Mouse (Mus musculus): ENCODE results near the gene Cebpa.

The Cebpa gene

GRCm38 (mm10) chr7:35146269-35146668 lies 27.2 kb downstream of the Cebpa start:
- DNase-seq (ENCODE audit: extremely low spot score): no peak

GRCm38 (mm10) chr7:35149616-35150433 lies 30.7 kb downstream of the Cebpa start:
- DNase-seq (ENCODE audit: extremely low spot score): no peak

DNA sequence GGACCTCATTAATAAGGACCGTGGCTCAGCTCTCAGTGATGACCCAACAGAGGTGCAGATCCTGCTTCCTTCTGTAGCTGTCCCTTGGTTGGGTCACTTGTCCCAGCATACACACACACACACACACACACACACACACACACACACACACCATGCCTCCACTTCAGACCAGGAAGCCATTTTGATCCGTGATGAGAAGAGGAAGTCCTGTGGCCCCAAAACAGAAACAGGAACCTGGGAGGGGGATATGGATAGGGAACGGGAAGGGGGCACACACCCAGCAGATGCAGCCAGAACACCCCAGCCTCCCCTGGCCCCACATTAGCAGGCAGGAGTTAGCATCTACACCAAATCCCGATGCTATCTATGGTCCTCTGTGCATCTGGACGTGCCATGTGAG lies 31.8 kb downstream of the Cebpa start:
- DNase-seq (ENCODE audit: extremely low spot score): no peak

DNA sequence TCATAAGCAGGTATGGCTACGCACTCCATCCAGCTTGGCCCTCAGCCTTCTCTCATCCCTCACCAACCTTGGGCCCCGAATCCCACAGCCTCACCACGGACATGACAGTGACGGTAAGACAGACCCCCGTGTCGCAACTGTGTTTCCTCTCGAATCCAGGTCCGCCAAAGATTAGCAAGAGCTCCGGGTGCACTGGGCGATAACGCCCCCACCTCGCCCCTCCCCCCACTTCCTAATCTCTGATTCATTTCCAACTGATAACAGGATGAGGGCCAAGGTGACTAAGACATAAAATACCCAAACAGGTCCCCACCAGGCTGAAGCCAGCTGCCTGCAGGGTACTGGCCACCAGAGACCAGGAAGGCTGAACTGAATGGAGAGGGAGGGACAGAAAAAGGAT lies 35.4 kb downstream of the Cebpa start:
- DNase-seq (ENCODE audit: extremely low spot score): no peak

DNA sequence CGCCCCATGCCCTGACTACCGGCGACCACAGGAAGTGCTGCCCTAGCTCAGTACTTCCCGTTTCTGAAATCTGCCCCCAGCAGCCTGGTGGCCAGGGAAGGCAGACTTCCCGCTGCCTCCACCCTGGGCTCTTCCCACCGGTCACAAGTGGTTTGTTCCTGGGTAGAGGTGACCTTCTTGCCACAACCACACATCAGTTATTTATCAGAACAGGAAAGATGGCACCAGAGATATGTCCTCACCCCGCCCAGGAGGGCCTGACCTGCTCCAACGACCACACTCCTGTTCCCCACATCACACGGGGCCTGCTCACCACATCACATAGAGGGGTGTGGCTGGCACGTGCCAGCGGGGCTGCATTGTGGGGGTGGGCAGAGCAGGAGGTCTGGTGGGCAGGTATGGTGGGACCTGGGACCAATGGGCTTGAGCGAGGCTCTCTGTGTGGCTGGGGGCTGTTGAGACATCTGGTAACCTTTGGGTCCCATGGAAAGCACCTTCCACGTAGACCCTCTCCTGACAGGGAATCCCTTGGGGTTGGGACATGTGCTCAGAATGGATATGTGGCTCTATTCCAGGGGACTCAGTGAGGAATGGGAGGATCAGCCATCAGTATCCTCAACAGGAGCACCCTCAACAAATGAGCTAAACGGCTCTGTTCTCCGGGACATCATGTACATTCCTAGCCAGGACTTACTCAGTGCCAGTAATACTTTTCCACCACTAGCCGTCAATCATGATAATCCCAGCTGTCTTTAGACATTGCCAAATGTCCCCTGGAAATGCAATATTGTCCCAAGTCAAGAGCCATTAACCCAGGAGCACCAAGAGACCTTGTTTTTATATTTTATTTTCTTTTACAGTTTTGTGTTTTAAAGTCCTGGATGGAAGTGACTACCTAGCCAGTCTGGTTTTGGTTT lies 37.7 kb downstream of the Cebpa start:
- DNase-seq (ENCODE audit: extremely low spot score): no peak

GRCm38 (mm10) chr7:35157512-35157911 lies 38.4 kb downstream of the Cebpa start:
- no peak for DNase-seq (ENCODE audit: extremely low spot score)

- no peak for DNase-seq (ENCODE audit: extremely low spot score)
These were observed 43.4 kb downstream of the Cebpa start for GRCm38 (mm10) chr7:35162443-35162842.

- DNase-seq (ENCODE audit: extremely low spot score): no peak
These were observed 44.5 kb downstream of the Cebpa start for GRCm38 (mm10) chr7:35163600-35163999.

DNA sequence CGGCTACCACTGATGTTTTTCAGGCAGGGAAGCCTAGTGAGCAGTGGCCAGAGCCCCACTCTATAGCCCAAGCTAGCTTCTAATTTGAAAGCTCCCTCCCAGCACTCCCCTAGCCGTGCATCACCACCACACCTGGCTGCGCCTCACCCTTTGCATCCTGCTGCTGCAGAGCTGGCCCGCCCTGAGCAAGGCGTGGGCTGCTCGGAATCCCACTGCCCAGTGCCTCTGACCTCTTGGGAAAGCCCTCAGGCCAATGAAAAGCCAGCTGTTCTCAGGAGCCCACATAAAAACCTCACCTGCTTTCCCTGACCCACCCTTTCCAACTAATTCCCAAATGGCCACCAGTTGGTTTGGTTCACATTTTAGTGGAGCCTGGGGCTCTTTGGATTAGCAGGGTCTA lies 45.0 kb downstream of the Cebpa start:
- no peak for DNase-seq (ENCODE audit: extremely low spot score)

- DNase-seq (ENCODE audit: extremely low spot score): no peak
These were observed 47.9 kb downstream of the Cebpa start for GRCm38 (mm10) chr7:35166988-35167387.

DNA sequence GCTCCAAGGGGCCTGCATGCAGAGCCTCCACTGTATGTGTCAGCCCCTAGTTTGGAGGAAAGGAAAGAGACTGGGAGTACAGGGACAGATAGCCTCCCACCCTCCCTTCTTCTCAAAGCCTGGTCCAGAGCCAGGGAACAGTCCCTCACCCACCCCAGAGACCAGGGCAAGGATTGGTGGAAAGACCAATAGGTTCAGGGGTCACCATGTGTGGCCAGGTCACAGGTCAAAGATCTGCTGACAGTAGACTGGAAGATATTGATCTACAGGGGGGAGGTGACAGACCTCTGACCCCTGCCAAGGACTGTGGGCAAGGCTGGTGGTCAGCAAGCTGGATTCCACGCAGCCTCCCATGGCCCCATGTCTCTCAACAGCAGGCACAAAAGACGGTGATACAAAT lies 48.8 kb downstream of the Cebpa start:
- DNase-seq (ENCODE audit: extremely low spot score): peak; percentile 40

DNA sequence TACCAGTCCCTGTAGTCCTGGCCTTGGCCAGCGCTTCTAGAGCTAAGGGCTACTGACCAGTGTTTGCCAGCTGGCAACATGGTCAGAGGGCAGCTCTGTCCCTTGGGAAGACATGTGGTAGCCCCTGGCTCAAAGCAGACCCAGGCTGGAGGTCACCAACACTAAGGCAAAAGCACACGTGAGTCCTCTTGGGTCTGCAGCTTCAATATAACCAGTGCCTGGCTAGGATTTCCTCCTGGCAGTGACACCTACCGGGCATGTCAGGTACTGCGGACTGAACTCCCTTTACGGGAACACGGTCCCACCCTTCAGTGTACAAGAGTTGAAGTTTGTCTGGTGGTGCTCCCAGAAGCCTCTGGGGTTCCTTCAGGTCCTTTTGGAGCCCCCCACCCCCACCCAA lies 50.2 kb downstream of the Cebpa start:
- DNase-seq (ENCODE audit: extremely low spot score): peak; percentile 84
